Mouse (Mus musculus): ENCODE data around the gene Sp1.

DNA sequence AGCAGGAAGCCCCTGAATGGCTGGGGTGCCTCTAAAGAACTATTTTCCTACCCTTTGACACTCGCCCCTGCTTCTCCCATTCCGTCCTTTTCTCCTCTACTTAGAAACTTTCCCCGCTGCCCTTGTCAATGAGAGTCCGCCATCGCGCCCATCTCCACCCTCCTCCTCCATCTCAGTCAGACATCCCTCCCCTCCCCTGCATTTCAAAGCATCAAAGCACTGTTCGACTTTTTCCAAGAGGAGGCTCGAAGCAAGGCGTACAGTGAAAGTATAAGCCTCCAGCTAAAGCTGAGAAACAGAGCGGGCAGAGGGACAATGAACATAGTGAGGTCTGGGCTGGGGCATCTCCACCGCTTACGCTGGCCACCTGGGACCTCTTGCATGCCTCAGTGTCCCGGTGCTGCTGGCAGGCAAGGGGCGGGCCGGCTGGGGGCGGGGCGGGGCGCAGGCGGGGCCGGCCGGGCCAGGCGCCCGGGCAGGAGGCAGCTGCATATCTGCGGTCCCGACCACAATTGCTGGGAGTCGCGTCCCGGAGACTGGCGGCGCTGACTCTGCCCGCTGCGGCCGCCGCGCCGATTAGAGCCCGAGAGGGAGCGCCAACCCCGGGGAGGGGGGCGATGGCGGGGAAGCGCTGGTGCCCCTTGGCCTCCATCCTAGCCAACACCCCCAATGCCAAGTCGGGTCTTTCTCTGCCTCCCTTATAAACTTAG, 29.3 kb upstream of the Sp1 start:
- TF ChIP-seq CTCF (IDR thresholded peaks at IDR 0.05; ENCODE audit: low read depth) (no peak), EP300 (IDR thresholded peaks at IDR 0.05; ENCODE audit: low read depth) (no peak)

Measured in heart, postnatal 0 days (tissue).